Mouse (Mus musculus): ENCODE measurements at regions not wholly inside any gene's neighbourhood (a gene's known extent, or its start where the extent isn't known, plus 50 kb on each side); places are given as distances from the start of the nearest gene placed in this dataset.

DNA sequence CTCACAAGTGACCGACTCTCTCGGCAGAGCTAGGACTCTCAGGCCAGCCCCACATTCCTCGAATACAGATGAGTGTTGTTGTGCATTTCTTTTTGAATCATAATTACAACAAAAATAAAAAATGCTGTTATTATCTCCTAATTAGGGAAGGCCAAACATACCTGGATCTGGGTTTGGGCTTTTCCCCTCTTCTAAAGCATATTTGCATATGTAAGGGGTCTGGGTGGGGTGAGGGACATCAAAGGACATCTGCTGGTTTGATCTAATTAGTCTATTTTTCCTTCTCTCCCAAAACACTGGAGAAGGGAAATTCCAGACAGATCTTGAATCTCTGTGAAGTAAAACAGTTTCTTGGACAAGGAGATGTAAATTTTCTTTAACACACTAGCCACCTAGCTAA, 85.3 kb downstream of the Tfap2a start:
- DNase-seq: no peak

GRCm38 (mm10) chr13:40651056-40651455, 87.1 kb downstream of the Tfap2a start:
- peak; percentile 79 for DNase-seq

DNA sequence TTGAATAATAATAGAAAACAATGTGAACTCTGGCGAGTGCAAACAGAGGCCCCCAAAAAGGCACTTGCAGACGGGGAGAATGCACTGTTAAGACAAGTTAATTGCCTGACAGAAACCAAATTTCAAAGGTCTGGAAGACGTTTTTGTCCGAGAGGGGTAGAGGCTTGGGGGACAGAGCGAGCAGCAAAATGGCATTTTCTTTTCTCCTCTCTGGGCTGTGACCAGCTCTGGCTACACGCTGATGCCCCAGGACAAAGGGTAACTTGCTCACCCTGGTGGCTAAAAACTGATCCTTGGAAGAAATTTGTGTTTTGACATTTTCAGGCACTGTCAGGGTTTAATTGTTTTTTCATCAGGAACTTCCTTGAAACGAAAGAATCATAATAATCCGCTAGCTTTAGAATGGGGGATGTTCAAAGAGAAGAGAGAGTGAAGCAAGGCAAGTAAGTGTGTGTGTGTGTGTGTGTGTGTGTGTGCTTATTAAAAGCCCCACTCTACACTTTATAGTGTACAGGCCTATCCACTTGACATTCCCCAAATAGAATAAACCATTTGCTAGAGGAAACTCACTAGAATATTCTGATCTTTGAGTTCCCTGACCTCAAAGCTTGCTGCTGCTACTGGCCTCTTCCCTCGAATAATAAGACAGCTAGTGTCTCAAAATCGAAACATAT, 88.0 kb downstream of the Tfap2a start:
- no peak for DNase-seq

DNA sequence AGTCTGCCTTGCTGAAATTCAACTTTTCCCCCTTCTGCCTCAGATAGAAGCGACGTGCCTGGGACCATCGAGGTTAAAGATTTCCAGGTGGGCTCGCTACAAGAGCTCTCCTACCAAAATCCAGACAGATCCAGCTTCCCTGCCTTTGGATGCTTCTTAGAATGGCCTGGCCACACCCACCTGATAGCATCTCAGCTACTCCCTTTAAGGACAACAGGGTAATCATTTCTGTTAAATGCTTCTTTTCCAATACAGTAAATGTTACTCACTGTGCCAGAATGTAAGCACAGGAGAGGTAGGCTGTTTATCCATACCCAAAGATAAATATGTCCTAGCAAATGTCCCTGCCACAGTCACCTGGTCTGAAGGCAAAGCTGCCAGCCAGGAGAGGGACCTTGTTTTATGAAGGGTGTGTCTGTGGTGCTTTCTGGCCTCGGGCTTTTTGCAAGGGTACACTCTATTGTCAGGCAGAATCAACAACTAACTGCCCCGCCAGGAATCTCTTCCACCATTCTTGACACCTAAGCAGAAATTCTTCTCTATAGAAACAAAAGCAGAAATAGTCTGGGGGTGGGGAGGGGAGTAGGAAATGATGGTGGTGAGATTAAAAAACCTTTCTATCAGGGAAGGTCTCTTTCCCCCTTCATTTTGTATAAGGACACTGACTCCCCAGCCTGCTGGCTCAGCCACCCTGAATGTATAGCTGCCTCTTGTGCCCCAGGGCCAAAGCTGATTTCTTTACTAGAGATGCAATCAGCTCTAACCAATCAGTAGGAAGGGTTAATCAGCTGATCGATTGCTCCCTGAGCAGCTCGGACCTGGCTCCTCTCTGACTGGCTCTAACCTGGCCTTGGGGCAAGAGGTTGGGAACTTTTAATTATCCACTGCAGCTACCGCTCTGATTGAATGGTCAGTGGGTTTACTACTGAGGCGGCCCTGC, 88.8 kb downstream of the Tfap2a start:
- DNase-seq: no peak

DNA sequence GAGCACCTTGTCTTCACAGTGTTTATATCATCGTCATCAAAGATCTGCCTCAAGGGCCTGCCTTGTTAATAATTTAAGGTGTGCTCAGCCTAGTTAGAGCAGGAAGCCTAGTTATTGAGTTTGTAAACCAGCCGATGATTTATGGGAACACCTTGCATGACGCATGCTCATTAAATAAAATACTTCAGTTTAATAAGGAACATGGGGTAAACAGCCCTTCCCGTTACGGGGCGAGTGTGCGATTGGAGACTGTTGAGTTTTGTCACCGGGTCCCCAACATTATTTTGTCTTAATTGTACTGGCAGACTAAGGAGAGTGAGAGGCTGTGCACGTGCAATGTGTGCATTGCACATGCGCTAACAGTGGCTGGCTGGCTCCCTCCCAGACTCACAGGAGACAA, 92.0 kb downstream of the Tfap2a start:
- DNase-seq: no peak

GRCm38 (mm10) chr13:40645646-40646045, 92.5 kb downstream of the Tfap2a start:
- no peak for DNase-seq

- DNase-seq: no peak
These were observed 95.2 kb downstream of the Tfap2a start for GRCm38 (mm10) chr13:40642931-40643330.

DNA sequence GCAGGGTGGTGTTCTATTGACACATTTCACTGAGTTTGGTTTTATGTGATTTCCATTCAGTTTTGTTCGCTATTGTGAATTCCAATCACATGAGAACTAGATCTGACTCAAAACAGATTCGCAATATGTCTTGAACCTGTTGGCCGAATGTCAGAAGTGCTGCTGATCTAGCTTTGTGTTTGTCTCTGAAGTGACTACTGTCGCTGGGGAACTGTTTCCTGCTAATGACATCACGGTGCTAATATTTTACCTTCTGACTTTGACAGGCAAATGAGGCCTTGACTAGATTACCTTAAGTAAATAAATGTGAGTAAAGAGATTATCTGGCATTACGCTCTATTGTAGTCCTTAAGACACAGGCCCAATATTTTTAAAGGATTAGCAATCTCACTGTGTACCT, 100.9 kb downstream of the Tfap2a start:
- no peak for DNase-seq

DNA sequence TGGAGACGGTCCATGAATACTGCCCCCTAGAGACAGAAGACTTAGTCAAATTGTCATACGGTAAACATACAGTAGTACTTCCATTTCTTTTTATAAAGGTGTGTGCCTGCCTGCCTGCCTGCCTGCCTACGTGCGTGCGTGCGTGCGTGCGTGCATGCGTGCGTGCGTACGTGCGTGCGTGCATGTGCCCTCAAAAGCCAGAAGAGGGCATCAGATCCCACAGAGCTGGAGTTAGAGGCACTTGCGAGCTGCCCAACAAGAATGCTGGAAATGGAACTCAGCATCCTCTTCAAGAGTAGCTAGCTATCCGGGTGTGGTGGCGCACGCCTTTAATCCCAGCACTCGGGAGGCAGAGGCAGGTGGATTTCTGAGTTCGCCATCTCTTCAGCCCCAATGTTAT, 120.3 kb downstream of the Tfap2a start:
- DNase-seq: no peak

DNA sequence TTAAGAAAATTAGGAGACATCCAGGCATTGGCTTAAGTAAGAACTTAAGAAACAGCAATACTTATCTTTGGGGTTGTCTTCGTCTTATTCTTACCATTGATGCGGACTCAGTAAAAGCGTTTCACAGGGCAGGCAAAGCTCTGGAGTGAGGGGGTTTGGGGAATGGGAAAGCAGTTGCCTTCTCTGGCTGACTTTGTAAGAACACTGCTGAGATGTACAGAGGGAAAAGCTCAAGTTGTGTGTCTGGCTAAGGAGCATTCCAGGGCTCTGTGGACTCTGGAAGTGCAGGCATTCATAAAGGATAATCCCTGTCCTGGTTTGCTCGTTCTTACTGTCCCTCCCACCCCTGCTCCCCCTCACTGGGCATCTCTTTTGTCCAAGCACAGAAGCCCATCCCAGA, 129.7 kb downstream of the Tfap2a start:
- no peak for DNase-seq

GRCm38 (mm10) chr13:40606405-40607271, 131.5 kb downstream of the Tfap2a start:
- no peak for DNase-seq

- no peak for DNase-seq
These were observed 132.3 kb downstream of the Tfap2a start for GRCm38 (mm10) chr13:40605686-40606404.

GRCm38 (mm10) chr13:40574981-40575745, 163.0 kb downstream of the Tfap2a start:
- no peak for DNase-seq

GRCm38 (mm10) chr13:40569461-40569860, 168.7 kb downstream of the Tfap2a start:
- no peak for DNase-seq

DNA sequence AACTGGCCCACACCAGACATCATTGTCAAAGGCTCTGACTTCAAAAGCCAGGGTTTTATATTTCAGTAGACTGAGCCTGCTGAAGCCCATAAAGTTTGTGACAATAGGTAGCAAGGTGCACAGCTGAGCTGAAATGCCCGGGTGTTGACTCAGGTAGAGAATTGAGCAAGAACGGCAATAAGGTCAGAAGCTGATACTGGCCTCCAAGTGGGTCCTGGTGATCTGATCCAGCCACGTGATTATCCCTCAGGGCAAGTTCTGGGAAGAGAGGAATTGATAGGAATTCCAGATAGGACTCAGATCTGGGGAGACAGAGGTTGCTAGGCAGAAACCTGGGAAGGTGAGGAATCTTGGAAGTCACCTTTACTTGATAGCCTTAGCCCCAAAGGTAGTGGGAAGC, 170.4 kb downstream of the Tfap2a start:
- DNase-seq: no peak

GRCm38 (mm10) chr13:40564351-40564750, 173.8 kb downstream of the Tfap2a start:
- DNase-seq: no peak

DNA sequence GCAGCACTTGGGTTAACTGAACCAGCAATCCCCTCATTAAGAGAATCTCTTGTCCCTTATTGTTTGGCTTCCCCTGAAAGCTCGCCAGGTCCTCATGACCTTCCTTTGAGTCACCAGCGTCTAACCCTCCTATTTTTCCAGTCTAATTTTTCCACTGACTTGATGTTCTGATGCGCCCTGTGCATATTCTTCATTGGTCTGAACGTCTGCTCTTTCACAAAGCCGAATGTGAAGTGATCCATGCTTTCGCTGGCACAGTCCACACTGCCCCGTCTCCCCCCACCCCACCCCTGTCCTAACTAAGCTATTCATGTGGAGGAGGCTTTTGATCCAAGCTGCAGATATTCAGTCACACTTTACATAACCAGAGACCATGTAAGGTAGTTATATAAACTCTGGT, 183.8 kb downstream of the Tfap2a start:
- no peak for DNase-seq

DNA sequence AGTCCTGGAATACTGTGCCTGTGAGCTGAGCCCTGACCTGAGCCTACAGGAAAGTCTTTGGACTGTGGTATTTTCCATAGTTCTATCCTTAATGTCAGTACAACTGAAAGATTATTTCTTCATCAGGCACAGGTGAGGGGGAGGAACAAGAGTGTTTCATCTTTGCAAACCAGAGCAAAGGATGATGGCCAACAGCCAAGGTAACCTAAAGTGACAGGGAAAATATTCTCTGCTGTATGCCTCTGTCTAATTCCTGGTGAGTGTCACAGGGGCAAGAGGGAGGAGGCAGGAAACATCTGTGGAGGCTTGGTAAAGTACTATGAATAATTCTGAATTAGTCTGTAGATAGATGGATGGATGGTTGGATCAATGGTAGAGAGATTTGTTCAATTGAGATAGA, 164.3 kb upstream of the Ofcc1 start:
- no peak for DNase-seq

DNA sequence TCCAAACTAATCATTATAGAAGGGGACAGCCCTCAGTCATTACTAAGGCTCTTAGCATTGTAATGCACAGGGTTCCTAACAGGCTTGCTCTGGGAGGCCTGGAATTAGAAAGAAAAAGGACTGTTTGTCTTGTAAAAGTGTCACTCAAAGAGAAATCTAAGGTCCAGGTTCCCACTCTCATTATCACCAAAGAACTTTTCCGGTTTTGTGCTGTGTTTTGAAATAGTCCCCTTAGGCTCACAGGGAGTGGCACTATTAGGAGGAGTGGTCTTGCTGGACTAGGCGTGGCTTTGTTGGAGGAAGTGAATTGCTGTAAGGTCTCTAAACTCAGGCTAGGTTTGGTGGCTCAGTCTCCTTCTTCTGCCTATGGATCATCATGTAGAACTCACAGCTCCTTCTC, 161.9 kb upstream of the Ofcc1 start:
- DNase-seq: no peak

- DNase-seq: no peak
These were observed 156.9 kb upstream of the Ofcc1 start for GRCm38 (mm10) chr13:40518180-40518579.

DNA sequence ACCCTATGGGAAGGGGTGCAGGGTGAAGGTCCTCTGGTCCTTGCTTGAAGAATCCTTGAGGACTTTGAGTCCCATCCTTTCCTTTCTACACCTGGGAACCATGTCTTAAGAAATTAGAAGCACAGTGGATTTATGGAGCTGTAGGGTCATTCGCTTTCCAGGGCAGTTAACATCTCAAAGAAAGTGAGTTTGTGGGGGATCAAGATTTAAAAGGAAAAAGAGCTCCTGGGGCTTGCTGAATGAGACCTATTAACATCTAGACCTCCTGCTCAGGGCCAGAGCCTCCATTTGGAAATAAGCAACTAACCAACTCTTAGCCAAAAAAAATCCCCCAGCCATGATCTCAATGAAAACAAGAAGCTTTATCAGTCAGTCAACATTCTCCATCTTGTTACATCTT, 148.0 kb upstream of the Ofcc1 start:
- DNase-seq: no peak

DNA sequence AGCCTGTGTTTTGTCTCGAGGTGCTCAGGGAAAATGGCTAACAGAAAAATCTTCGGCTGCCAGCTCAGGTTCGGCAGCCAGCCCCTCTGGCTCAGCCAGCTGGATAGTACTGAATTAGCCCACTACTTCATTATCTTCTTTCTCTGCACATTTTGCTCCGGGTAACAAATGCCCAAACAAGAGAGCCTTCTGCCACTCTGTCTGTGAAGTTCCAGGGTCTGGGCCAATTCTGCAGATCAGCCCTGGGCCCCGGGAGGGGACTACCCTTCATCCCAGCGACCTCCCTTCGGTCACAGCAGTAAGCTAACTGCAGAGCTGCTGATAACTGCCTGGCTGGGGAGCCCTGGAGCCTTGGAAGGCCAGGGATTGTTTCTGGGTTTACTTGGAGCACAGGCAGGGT, 119.6 kb upstream of the Ofcc1 start:
- no peak for DNase-seq

All from cerebellum, adult 11-12 months (tissue).